Mouse (Mus musculus) embryonic facial prominence, embryonic 14.5 days (tissue): ENCODE measurements around the gene Cacnb4. TPM values are rescaled to one million over a fixed set of nuclear protein-coding genes. Genes with fewer than 3 reads are reported as not detected.
A peak's percentile ranks its signal among the peaks of the same experiment; 100 is the strongest.

Experiments
- ATAC-seq: fragments of 200-750 bp; cut with Nextera tagmentation; 2 replicates; pipeline ENCODE4 v1.8.0; 2017; ENCODE audit warnings: low read depth, moderate number of reproducible peaks, moderate TSS enrichment
- DNase-seq: peaks from one replicate; pipeline ENCODE4 v3.0.0-alpha.2; 2015; ENCODE audit warnings: low spot score
- H3K27ac ChIP-seq: fragments of 300-500 bp; sonication (generic); replicated peaks from 2 replicates; pipeline ENCODE4 v1.5.1; 2014; ENCODE audit warnings: low read depth, mild to moderate bottlenecking, low read length, moderate library complexity
- H3K27me3 ChIP-seq: fragments of 300-500 bp; sonication (generic); replicated peaks from 2 replicates; pipeline ENCODE4 v1.6.1; 2014; ENCODE audit warnings: low read length; ENCODE audit not compliant: control insufficient read depth, insufficient read depth
- H3K36me3 ChIP-seq: fragments of 300-500 bp; sonication (generic); 2 replicates; pipeline ENCODE4 v1.6.1; 2014; ENCODE audit warnings: low read length, mixed read lengths; ENCODE audit not compliant: control insufficient read depth, insufficient read depth
- H3K4me1 ChIP-seq: fragments of 300-500 bp; sonication (generic); 2 replicates; pipeline ENCODE4 v1.6.1; 2014; ENCODE audit warnings: antibody characterized with exemption, low read length; ENCODE audit not compliant: control insufficient read depth, insufficient read depth
- H3K4me2 ChIP-seq: fragments of 300-500 bp; sonication (generic); 2 replicates; pipeline ENCODE4 v1.6.1; 2014; ENCODE audit warnings: low read depth, mild to moderate bottlenecking, low read length, moderate library complexity, mixed read lengths
- H3K4me3 ChIP-seq: fragments of 300-500 bp; sonication (generic); 2 replicates; pipeline ENCODE4 v1.5.1; 2014; ENCODE audit warnings: low read depth, mild to moderate bottlenecking, low read length
- H3K9ac ChIP-seq: fragments of 300-500 bp; sonication (generic); 2 replicates; pipeline ENCODE4 v1.6.1; 2014; ENCODE audit warnings: low read depth, mild to moderate bottlenecking, low read length, moderate library complexity, mixed read lengths
- H3K9me3 ChIP-seq: fragments of 300-500 bp; sonication (generic); 2 replicates; pipeline ENCODE4 v1.6.1; 2016; ENCODE audit warnings: low read length; ENCODE audit not compliant: control insufficient read depth
- WGBS: fragments of 180-500 bp; shearing (Covaris S2); extraction: QIAGEN DNeasy Blood & Tissue Kit; methylation state at CpG from one replicate; pipeline ENCODE4 v1.1.7; 2014; 5-methylcytosine and 5-hydroxymethylcytosine counted together
- polyA plus RNA-seq: library from polyadenylated mRNA; unstranded; fragments of >200 nt; fragmentation: Nextera tagmentation; extraction: Ambion mirVana; gene quantifications from 2 replicates; pipeline ENCODE4 v1.2.1, GENCODE M21; 2014

The Cacnb4 gene
- polyA plus RNA-seq, 1 experiment from 2014 or later: 1.4 TPM

GRCm38 (mm10) chr2:52544527-52544926 is 132.1 kb downstream of the Cacnb4 start:
- WGBS: 67% methylated on average over 2 of the region's 2 CpGs
- Histone ChIP-seq H3K27ac (no peak overlapping the region), H3K27me3 (no peaks in the 10 kb centered on the region), H3K4me1 (no peaks in the 10 kb centered on the region), H3K9me3 (no peaks in the 10 kb centered on the region), H3K4me2 (no peak overlapping the region), H3K4me3 (no peak overlapping the region), H3K36me3 (no peaks in the 10 kb centered on the region), H3K9ac (no peak overlapping the region)
- DNase-seq: no peak
- no peak for ATAC-seq

- Histone ChIP-seq H3K4me2 (no peak overlapping the region), H3K9me3 (no peaks in the 10 kb centered on the region), H3K27me3 (no peaks in the 10 kb centered on the region), H3K9ac (no peak overlapping the region), H3K27ac (no peak overlapping the region), H3K4me3 (no peak overlapping the region), H3K4me1 (no peaks in the 10 kb centered on the region), H3K36me3 (no peaks in the 10 kb centered on the region)
- 89% methylated on average over 4 of the region's 4 CpGs for WGBS
- ATAC-seq (no peak), DNase-seq (no peak)
Observed at GRCm38 (mm10) chr2:52541068-52541467, 135.6 kb downstream of the Cacnb4 start.

GRCm38 (mm10) chr2:52539318-52539717 is 137.3 kb downstream of the Cacnb4 start:
- Histone ChIP-seq H3K9me3 (no peaks in the 10 kb centered on the region), H3K4me3 (no peak overlapping the region), H3K4me2 (no peak overlapping the region), H3K27me3 (no peaks in the 10 kb centered on the region), H3K27ac (no peak overlapping the region), H3K36me3 (no peaks in the 10 kb centered on the region), H3K4me1 (no peaks in the 10 kb centered on the region), H3K9ac (no peak overlapping the region)
- ATAC-seq (no peak), DNase-seq (no peak)
- 75% methylated on average over 6 of the region's 6 CpGs for WGBS

GRCm38 (mm10) chr2:52537645-52538044 is 139.0 kb downstream of the Cacnb4 start:
- no peak overlapping the region for H3K27ac ChIP-seq
- no peak overlapping the region for H3K9ac ChIP-seq
- H3K4me1 ChIP-seq: no peaks in the 10 kb centered on the region
- no peak overlapping the region for H3K4me3 ChIP-seq
- WGBS: 92% methylated on average over 3 of the region's 3 CpGs
- no peaks in the 10 kb centered on the region for H3K36me3 ChIP-seq
- DNase-seq: no peak
- ATAC-seq: no peak
- H3K27me3 ChIP-seq: no peaks in the 10 kb centered on the region
- no peak overlapping the region for H3K4me2 ChIP-seq
- no peaks in the 10 kb centered on the region for H3K9me3 ChIP-seq

GRCm38 (mm10) chr2:52537155-52537554 is 139.5 kb downstream of the Cacnb4 start:
- DNase-seq: no peak
- Histone ChIP-seq H3K4me3 (no peak overlapping the region), H3K36me3 (no peaks in the 10 kb centered on the region), H3K9me3 (no peaks in the 10 kb centered on the region), H3K4me2 (no peak overlapping the region), H3K27me3 (no peaks in the 10 kb centered on the region), H3K27ac (no peak overlapping the region), H3K9ac (no peak overlapping the region), H3K4me1 (no peaks in the 10 kb centered on the region)
- no peak for ATAC-seq
- WGBS: 89% methylated on average over 9 of the region's 9 CpGs

- no peaks in the 10 kb centered on the region for H3K27me3 ChIP-seq
- H3K4me3 ChIP-seq: no peak overlapping the region
- H3K4me1 ChIP-seq: no peaks in the 10 kb centered on the region
- H3K4me2 ChIP-seq: no peak overlapping the region
- ATAC-seq (no peak), DNase-seq (peak; percentile 41)
- WGBS: 85% methylated on average over 4 of the region's 4 CpGs
- H3K9me3 ChIP-seq: no peaks in the 10 kb centered on the region
- no peaks in the 10 kb centered on the region for H3K36me3 ChIP-seq
- H3K9ac ChIP-seq: no peak overlapping the region
- no peak overlapping the region for H3K27ac ChIP-seq
Observed at GRCm38 (mm10) chr2:52536511-52536910, 140.1 kb downstream of the Cacnb4 start.

- no peak overlapping the region for H3K4me2 ChIP-seq
- H3K4me1 ChIP-seq: no peaks in the 10 kb centered on the region
- H3K36me3 ChIP-seq: no peaks in the 10 kb centered on the region
- no peak overlapping the region for H3K4me3 ChIP-seq
- WGBS: 61% methylated on average over 5 of the region's 5 CpGs
- no peaks in the 10 kb centered on the region for H3K9me3 ChIP-seq
- DNase-seq: no peak
- no peak for ATAC-seq
- H3K9ac ChIP-seq: no peak overlapping the region
- no peaks in the 10 kb centered on the region for H3K27me3 ChIP-seq
- no peak overlapping the region for H3K27ac ChIP-seq
Observed at GRCm38 (mm10) chr2:52533696-52534095, 142.9 kb downstream of the Cacnb4 start.

GRCm38 (mm10) chr2:52530521-52530920 is 146.1 kb downstream of the Cacnb4 start:
- no peak overlapping the region for H3K9ac ChIP-seq
- WGBS: 80% methylated on average over 2 of the region's 2 CpGs
- no peaks in the 10 kb centered on the region for H3K27me3 ChIP-seq
- H3K9me3 ChIP-seq: no peaks in the 10 kb centered on the region
- H3K4me1 ChIP-seq: no peaks in the 10 kb centered on the region
- H3K36me3 ChIP-seq: no peaks in the 10 kb centered on the region
- H3K4me3 ChIP-seq: no peak overlapping the region
- H3K27ac ChIP-seq: no peak overlapping the region
- no peak overlapping the region for H3K4me2 ChIP-seq
- DNase-seq (no peak), ATAC-seq (no peak)

GRCm38 (mm10) chr2:52529245-52529644 is 147.4 kb downstream of the Cacnb4 start:
- H3K27ac ChIP-seq: no peak overlapping the region
- ATAC-seq (no peak), DNase-seq (no peak)
- H3K9me3 ChIP-seq: no peaks in the 10 kb centered on the region
- no peaks in the 10 kb centered on the region for H3K27me3 ChIP-seq
- no peaks in the 10 kb centered on the region for H3K36me3 ChIP-seq
- no peak overlapping the region for H3K4me3 ChIP-seq
- no peak overlapping the region for H3K9ac ChIP-seq
- 86% methylated on average over 7 of the region's 7 CpGs for WGBS
- H3K4me2 ChIP-seq: no peak overlapping the region
- no peaks in the 10 kb centered on the region for H3K4me1 ChIP-seq
